Mouse (Mus musculus) hindbrain, embryonic 15.5 days (tissue): Measurements from ENCODE around the gene Ssh3. TPM values are rescaled to one million over a fixed set of nuclear protein-coding genes. Genes with fewer than 3 reads are reported as not detected.
"Not testable (repeated sequence)": the region's sequence is repeated elsewhere in the genome, so short reads cannot be mapped to it uniquely, and the experiment has no call there.

Experiments used
- ATAC-seq: fragments of 200-750 bp; cut with Nextera tagmentation; 2 replicates; pipeline ENCODE4 v1.8.0; 2017; ENCODE audit warnings: low read depth, moderate number of reproducible peaks, moderate TSS enrichment; ENCODE audit not compliant: low FRiP score
- H3K27ac ChIP-seq: fragments of 300-500 bp; sonication (generic); replicated peaks from 2 replicates; pipeline ENCODE4 v1.5.1; 2015; ENCODE audit warnings: mild to moderate bottlenecking, inconsistent platforms
- H3K27me3 ChIP-seq: fragments of 300-500 bp; sonication (generic); 2 replicates; pipeline ENCODE4 v1.6.1; 2015; ENCODE audit warnings: control low read depth, inconsistent platforms
- H3K36me3 ChIP-seq: fragments of 300-500 bp; sonication (generic); 2 replicates; pipeline ENCODE4 v1.6.1; 2015; ENCODE audit warnings: control low read depth, inconsistent platforms
- H3K4me1 ChIP-seq: fragments of 300-500 bp; sonication (generic); replicated peaks from 2 replicates; pipeline ENCODE4 v1.6.1; 2015; ENCODE audit warnings: control low read depth, inconsistent platforms
- H3K4me2 ChIP-seq: fragments of 300-500 bp; sonication (generic); 2 replicates; pipeline ENCODE4 v1.6.1; 2015; ENCODE audit warnings: moderate library complexity, mild to moderate bottlenecking, inconsistent platforms
- H3K4me3 ChIP-seq: fragments of 300-500 bp; sonication (generic); 2 replicates; pipeline ENCODE4 v1.5.1; 2015; ENCODE audit warnings: mild to moderate bottlenecking, inconsistent platforms
- H3K9ac ChIP-seq: fragments of 300-500 bp; sonication (generic); 2 replicates; pipeline ENCODE4 v1.6.1; 2015; ENCODE audit warnings: inconsistent platforms
- H3K9me3 ChIP-seq: fragments of 300-500 bp; sonication (generic); 2 replicates; pipeline ENCODE4 v1.6.1; 2016; ENCODE audit warnings: control low read depth, inconsistent platforms
- WGBS: fragments of 180-500 bp; shearing (Covaris S2); methylation state at CpG from one replicate; pipeline ENCODE4 v1.1.7; 2015; 5-methylcytosine and 5-hydroxymethylcytosine counted together
- polyA plus RNA-seq: library from polyadenylated mRNA; unstranded; fragments of >200 nt; fragmentation: Nextera tagmentation; extraction: Ambion mirVana; gene quantifications from 2 replicates; pipeline ENCODE4 v1.2.1, GENCODE M21; 2015

Ssh3 gene
- polyA plus RNA-seq, 1 experiment from 2014 or later = 18.5 TPM

GRCm38 (mm10) chr19:4262756-4263155 lies 6.2 kb downstream of the Ssh3 start:
- H3K27me3 ChIP-seq = 0 out of 2 replicates have a peak, but pooled peaks cover 3% of the 10 kb centered on the region
- H3K27ac ChIP-seq = no peak overlapping the region
- no peaks in the 10 kb centered on the region for H3K9me3 ChIP-seq
- peaks cover 4% of the 10 kb centered on the region for H3K4me1 ChIP-seq
- no peak for ATAC-seq
- H3K36me3 ChIP-seq = no peaks in the 10 kb centered on the region
- H3K4me2 ChIP-seq = no peak overlapping the region
- H3K4me3 ChIP-seq = no peak overlapping the region
- H3K9ac ChIP-seq = no peak overlapping the region
- 78% methylated on average over 6 of the region's 6 CpGs for WGBS

GRCm38 (mm10) chr19:4261038-4261698 lies 7.8 kb downstream of the Ssh3 start:
- 62% methylated on average over 8 of the region's 8 CpGs for WGBS
- no peak for ATAC-seq
- H3K9ac ChIP-seq = no peak overlapping the region

GRCm38 (mm10) chr19:4257897-4258252 lies 11.1 kb downstream of the Ssh3 start:
- 17% methylated on average over 12 of the region's 12 CpGs for WGBS
- peak overlapping the region; percentile 60 for H3K4me3 ChIP-seq
- no peaks in the 10 kb centered on the region for H3K27me3 ChIP-seq
- H3K4me1 ChIP-seq = peaks cover 10% of the 10 kb centered on the region
- H3K27ac ChIP-seq = no peak overlapping the region
- H3K36me3 ChIP-seq = no peaks in the 10 kb centered on the region
- H3K9ac ChIP-seq = peak overlapping the region; percentile 30
- no peak for ATAC-seq
- no peaks in the 10 kb centered on the region for H3K9me3 ChIP-seq
- H3K4me2 ChIP-seq = peak overlapping the region; percentile 85

More at GRCm38 (mm10) chr19:4261038-4261698, 7.8 kb downstream of the Ssh3 start:
- no peaks in the 10 kb centered on the region for H3K27me3 ChIP-seq
- H3K4me1 ChIP-seq = peaks cover 10% of the 10 kb centered on the region
- H3K9me3 ChIP-seq = no peaks in the 10 kb centered on the region
- H3K36me3 ChIP-seq = no peaks in the 10 kb centered on the region
- no peak overlapping the region for H3K4me2 ChIP-seq
- no peak overlapping the region for H3K4me3 ChIP-seq
- no peak overlapping the region for H3K27ac ChIP-seq

- Histone ChIP-seq H3K9me3 (no peaks in the 10 kb centered on the region), H3K27me3 (no peaks in the 10 kb centered on the region), H3K4me2 (peak overlapping the region; percentile 85), H3K4me1 (peaks cover 10% of the 10 kb centered on the region), H3K4me3 (peak overlapping the region; percentile 60), H3K9ac (peak overlapping the region; percentile 54), H3K27ac (peak overlapping the region; percentile 60; the same call in 1 of the 2 replicates), H3K36me3 (no peaks in the 10 kb centered on the region)
- under 1% methylated on average over 41 of the region's 41 CpGs for WGBS
- peak; percentile 95 for ATAC-seq
Measured at GRCm38 (mm10) chr19:4257216-4257896, 11.6 kb downstream of the Ssh3 start.

- 71% methylated on average over 11 of the region's 11 CpGs for WGBS
- H3K27me3 ChIP-seq = no peaks in the 10 kb centered on the region
- peaks cover 10% of the 10 kb centered on the region for H3K4me1 ChIP-seq
- no peaks in the 10 kb centered on the region for H3K36me3 ChIP-seq
- H3K4me2 ChIP-seq = no peak overlapping the region
- H3K9ac ChIP-seq = no peak overlapping the region
- no peak for ATAC-seq
- H3K27ac ChIP-seq = no peak overlapping the region
- no peaks in the 10 kb centered on the region for H3K9me3 ChIP-seq
- H3K4me3 ChIP-seq = no peak overlapping the region
Measured at GRCm38 (mm10) chr19:4255583-4256162, 13.3 kb downstream of the Ssh3 start.

- Histone ChIP-seq H3K9ac (no peak overlapping the region), H3K36me3 (no peaks in the 10 kb centered on the region), H3K4me2 (no peak overlapping the region), H3K27ac (no peak overlapping the region), H3K4me3 (no peak overlapping the region), H3K4me1 (peaks cover 10% of the 10 kb centered on the region), H3K9me3 (no peaks in the 10 kb centered on the region), H3K27me3 (no peaks in the 10 kb centered on the region)
- ATAC-seq = no peak
- 90% methylated on average over 7 of the region's 7 CpGs for WGBS
Measured at GRCm38 (mm10) chr19:4254230-4254629, 14.8 kb downstream of the Ssh3 start.

GRCm38 (mm10) chr19:4248683-4249082 lies 20.3 kb downstream of the Ssh3 start:
- 77% methylated on average over 1 of the region's 1 CpGs for WGBS
- not testable (repeated sequence) for H3K27ac ChIP-seq, H3K4me1 ChIP-seq, H3K4me2 ChIP-seq, ATAC-seq, H3K9me3 ChIP-seq, H3K27me3 ChIP-seq, H3K36me3 ChIP-seq, H3K9ac ChIP-seq, H3K4me3 ChIP-seq

GRCm38 (mm10) chr19:4247010-4247409 lies 22.0 kb downstream of the Ssh3 start:
- Histone ChIP-seq H3K27me3 (no peaks in the 10 kb centered on the region), H3K36me3 (no peaks in the 10 kb centered on the region), H3K4me1 (no peaks in the 10 kb centered on the region), H3K4me3 (no peak overlapping the region), H3K9me3 (no peaks in the 10 kb centered on the region), H3K27ac (no peak overlapping the region), H3K9ac (no peak overlapping the region), H3K4me2 (no peak overlapping the region)
- 66% methylated on average over 1 of the region's 1 CpGs for WGBS
- no peak for ATAC-seq

GRCm38 (mm10) chr19:4244775-4245174 lies 24.2 kb downstream of the Ssh3 start:
- H3K9me3 ChIP-seq = no peaks in the 10 kb centered on the region
- H3K9ac ChIP-seq = no peak overlapping the region
- WGBS = 85% methylated on average over 6 of the region's 6 CpGs
- H3K4me1 ChIP-seq = no peaks in the 10 kb centered on the region
- ATAC-seq = no peak
- H3K4me2 ChIP-seq = no peak overlapping the region
- no peak overlapping the region for H3K4me3 ChIP-seq
- H3K27me3 ChIP-seq = no peaks in the 10 kb centered on the region
- no peaks in the 10 kb centered on the region for H3K36me3 ChIP-seq
- no peak overlapping the region for H3K27ac ChIP-seq

- Histone ChIP-seq H3K9ac (no peak overlapping the region), H3K4me1 (no peaks in the 10 kb centered on the region), H3K36me3 (no peaks in the 10 kb centered on the region), H3K27ac (no peak overlapping the region), H3K4me3 (no peak overlapping the region), H3K9me3 (no peaks in the 10 kb centered on the region), H3K27me3 (no peaks in the 10 kb centered on the region), H3K4me2 (no peak overlapping the region)
- ATAC-seq = no peak
- 62% methylated on average over 3 of the region's 3 CpGs for WGBS
Measured at GRCm38 (mm10) chr19:4242416-4242815, 26.6 kb downstream of the Ssh3 start.

- Histone ChIP-seq H3K4me3 (no peak overlapping the region), H3K9ac (no peak overlapping the region), H3K36me3 (no peaks in the 10 kb centered on the region), H3K27ac (no peak overlapping the region), H3K4me1 (no peaks in the 10 kb centered on the region), H3K9me3 (no peaks in the 10 kb centered on the region), H3K27me3 (no peaks in the 10 kb centered on the region), H3K4me2 (no peak overlapping the region)
- WGBS = 78% methylated on average over 8 of the region's 8 CpGs
- ATAC-seq = no peak
Measured at GRCm38 (mm10) chr19:4240247-4240668, 28.7 kb downstream of the Ssh3 start.

- ATAC-seq = no peak
Measured at GRCm38 (mm10) chr19:4234548-4234947, 34.4 kb downstream of the Ssh3 start.

More at GRCm38 (mm10) chr19:4234548-4234947, 34.4 kb downstream of the Ssh3 start:
- Histone ChIP-seq H3K27ac (no peak overlapping the region), H3K9me3 (no peaks in the 10 kb centered on the region), H3K9ac (no peak overlapping the region), H3K4me2 (no peak overlapping the region), H3K4me1 (peaks cover 14% of the 10 kb centered on the region), H3K27me3 (0 out of 2 replicates have a peak, but pooled peaks cover 2% of the 10 kb centered on the region), H3K36me3 (no peaks in the 10 kb centered on the region), H3K4me3 (no peak overlapping the region)
- 85% methylated on average over 4 of the region's 4 CpGs for WGBS
